24 mouse cellular contexts compared by ENCODE assay signal in the genomic region with DNA sequence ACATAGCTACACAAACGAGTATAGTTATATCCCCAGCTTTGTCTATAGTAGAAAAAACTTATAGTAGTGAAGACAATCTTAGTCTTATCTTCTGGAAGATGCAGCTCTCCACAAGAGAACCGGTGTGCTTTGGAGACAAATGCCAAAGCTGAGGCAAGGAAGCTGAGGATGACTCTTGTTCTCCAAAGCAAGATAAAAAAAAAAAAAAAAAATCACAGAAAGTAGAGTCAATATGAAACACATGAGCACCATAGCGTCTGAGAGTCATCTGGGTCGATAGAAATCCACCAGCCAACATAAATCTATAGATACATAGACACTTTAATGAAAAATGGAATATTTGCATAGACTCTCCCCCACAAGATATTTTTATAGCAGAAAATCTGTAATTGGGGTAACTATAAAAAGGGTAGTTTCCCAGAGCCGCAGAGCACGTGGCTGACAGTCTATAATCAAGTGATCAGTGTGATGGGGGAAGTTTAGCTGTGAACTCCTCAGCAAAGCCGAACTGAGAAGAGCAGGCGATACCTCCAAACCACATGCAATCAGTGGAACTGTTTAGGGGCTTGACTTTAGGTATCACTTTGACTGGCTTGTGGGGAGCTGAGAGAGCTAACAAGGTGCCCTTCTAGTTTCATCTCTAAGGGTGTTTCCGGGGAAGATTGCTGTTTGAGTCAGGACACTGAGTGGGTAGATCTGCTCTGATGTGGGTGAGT.
A peak's percentile ranks its signal among the peaks of the same experiment; 100 is the strongest.
DNase-seq lines count a peak whose midpoint lies in the region; ATAC-seq and TF ChIP-seq lines count a peak whose summit lies in the region.
"Had no signal": no experiment of that assay in that cellular context is flagged by ENCODE, and none has a peak within 500 bp of the region (broad histone marks: within the 10 kb centered on the region; RNA-seq: fewer than 3 reads in every experiment).

No protein-coding gene starts in this region.

- intact Hi-C loops in gastrocnemius, adult 2 months (cut with DNase I), result no loop called here

- no peaks in the 10 kb centered on the region for H3K4me1 ChIP-seq in limb, embryonic 10.5 days
- H3K4me1 ChIP-seq: embryonic facial prominence, embryonic 10.5 days; heart, embryonic 15.5 days; hindbrain, embryonic 13.5 days; midbrain, embryonic 15.5 days; neural tube, embryonic 15.5 days had no signal

- WGBS in limb, embryonic 10.5 days, result 89% methylated on average over 9 of the region's 9 CpGs

- DNase-seq in frontal cortex, postnatal 10 days (ENCODE audit: low spot score in 2 of 2), result no peak
- DNase-seq in induced T-regulatory cell, adult 2 months (ENCODE audit: low read depth), result peak; percentile 92
- no peak for DNase-seq in gastrocnemius, adult 2 months
- DNase-seq in limb, embryonic 10.5 days (ENCODE audit: low spot score), result no peak
- no peak for DNase-seq in T-cell, adult 2 months (ENCODE audit: low spot score)
- DNase-seq: adrenal gland, postnatal 14 days; cerebellum, adult 9-10 months; forebrain, postnatal 0 days; heart, postnatal 36 days; kidney, adult 2 months; kidney, postnatal 14 days; liver, embryonic 13.5 days; lung, adult 2 months; lung, postnatal 14 days had no signal

- H3K36me3 ChIP-seq in limb, embryonic 10.5 days, result no peaks in the 10 kb centered on the region
- H3K36me3 ChIP-seq: embryonic facial prominence, embryonic 10.5 days; heart, embryonic 15.5 days; hindbrain, embryonic 13.5 days; limb, embryonic 13.5 days; liver, embryonic 13.5 days; midbrain, embryonic 15.5 days; neural tube, embryonic 15.5 days had no signal

- TF ChIP-seq CTCF in gastrocnemius, adult 2 months (IDR thresholded peaks at IDR 0.05), result no peak

- no peaks in the 10 kb centered on the region for H3K27me3 ChIP-seq in limb, embryonic 10.5 days (ENCODE audit: low read depth, poor library complexity, severe bottlenecking)
- H3K27me3 ChIP-seq: heart, embryonic 15.5 days; hindbrain, embryonic 13.5 days; limb, embryonic 13.5 days; liver, embryonic 13.5 days; midbrain, embryonic 15.5 days; neural tube, embryonic 15.5 days had no signal

- peak; percentile 65 for ATAC-seq in frontal cortex, adult (ENCODE audit: low TSS enrichment)
- ATAC-seq in CD4-positive, CD25-positive, alpha-beta regulatory T cell, adult 4 months, result peak; percentile 78
- ATAC-seq in neutrophil, adult 5-6 weeks (ENCODE audit: extremely low read depth, insufficient number of reproducible peaks, low FRiP score, poor library complexity, severe bottlenecking), result peak; percentile 76
- ATAC-seq: forebrain, postnatal 0 days; midbrain, embryonic 15.5 days had no signal

- no peak overlapping the region for H3K4me3 ChIP-seq in gastrocnemius, adult 2 months
- H3K4me3 ChIP-seq in limb, embryonic 10.5 days, result no peak overlapping the region
- H3K4me3 ChIP-seq: embryonic facial prominence, embryonic 10.5 days; heart, embryonic 15.5 days; hindbrain, embryonic 13.5 days; limb, embryonic 13.5 days; liver, embryonic 13.5 days; midbrain, embryonic 15.5 days; myocyte; neural tube, embryonic 15.5 days had no signal

- no peak overlapping the region for H3K27ac ChIP-seq in gastrocnemius, adult 2 months
- no peak overlapping the region for H3K27ac ChIP-seq in limb, embryonic 10.5 days
- H3K27ac ChIP-seq: embryonic facial prominence, embryonic 10.5 days; heart, embryonic 15.5 days; hindbrain, embryonic 13.5 days; limb, embryonic 13.5 days; liver, embryonic 13.5 days; midbrain, embryonic 15.5 days; neural tube, embryonic 15.5 days had no signal

- H3K9me3 ChIP-seq in limb, embryonic 10.5 days (replicated peaks), result no peaks in the 10 kb centered on the region
- H3K9me3 ChIP-seq: embryonic facial prominence, embryonic 10.5 days; heart, embryonic 15.5 days; hindbrain, embryonic 13.5 days; limb, embryonic 13.5 days; liver, embryonic 13.5 days; midbrain, embryonic 15.5 days; neural tube, embryonic 15.5 days had no signal
